Comparison of ENCODE assay signal across 16 mouse cellular contexts in the genomic region with DNA sequence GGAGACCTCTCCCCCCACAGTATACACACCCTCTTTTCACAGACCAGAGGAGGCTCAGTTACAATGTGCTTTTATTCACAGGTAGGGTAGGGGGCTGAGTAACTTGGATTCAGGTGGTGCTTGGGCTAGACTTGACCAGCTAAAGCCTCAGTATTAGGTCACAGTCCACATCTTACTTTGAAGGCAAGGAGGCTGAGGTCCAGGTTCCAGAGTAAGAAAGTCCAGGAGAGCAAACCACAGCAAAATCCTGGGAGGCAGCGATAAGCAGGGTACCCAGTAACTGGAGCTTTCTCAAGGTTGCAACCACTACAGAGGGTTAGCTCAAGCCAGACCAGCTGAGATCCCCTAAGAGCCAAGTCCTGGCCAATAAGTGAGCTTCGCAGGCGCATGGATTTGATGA. TPM values are rescaled to one million over a fixed set of nuclear protein-coding genes. Genes with fewer than 3 reads are reported as not detected.
A peak's percentile ranks its signal among the peaks of the same experiment; 100 is the strongest.
DNase-seq lines count a peak whose midpoint lies in the region; ATAC-seq lines count a peak whose summit lies in the region.
"Had no signal": no experiment of that assay in that cellular context is flagged by ENCODE, and none has a peak within 500 bp of the region (broad histone marks: within the 10 kb centered on the region; RNA-seq: fewer than 3 reads in every experiment).

No protein-coding gene starts in this region.

- no peaks in the 10 kb centered on the region for H3K36me3 ChIP-seq in hindbrain, embryonic 10.5 days
- no peaks in the 10 kb centered on the region for H3K36me3 ChIP-seq in hindbrain, embryonic 11.5 days (ENCODE audit: control insufficient read depth, insufficient read depth, low read length)
- no peaks in the 10 kb centered on the region for H3K36me3 ChIP-seq in kidney, embryonic 16.5 days (ENCODE audit: insufficient read depth, low read length)
- H3K36me3 ChIP-seq in embryonic facial prominence, embryonic 11.5 days (replicated peaks; ENCODE audit: control insufficient read depth, insufficient read depth, low read depth, low read length) = no peaks in the 10 kb centered on the region
- no peaks in the 10 kb centered on the region for H3K36me3 ChIP-seq in limb, embryonic 11.5 days (ENCODE audit: control insufficient read depth, insufficient read depth, low read length)
- H3K36me3 ChIP-seq: liver, embryonic 13.5 days had no signal

- peaks cover 75% of the 10 kb centered on the region for H3K27me3 ChIP-seq in hindbrain, embryonic 10.5 days (ENCODE audit: insufficient read depth, poor library complexity, severe bottlenecking)
- H3K27me3 ChIP-seq in hindbrain, embryonic 11.5 days (ENCODE audit: control insufficient read depth, insufficient read depth, low read length) = peaks cover 63% of the 10 kb centered on the region
- peaks cover 41% of the 10 kb centered on the region for H3K27me3 ChIP-seq in kidney, embryonic 16.5 days (ENCODE audit: insufficient read depth, low read length)
- H3K27me3 ChIP-seq in embryonic facial prominence, embryonic 11.5 days (ENCODE audit: control insufficient read depth, insufficient read depth, low read length) = peaks cover 51% of the 10 kb centered on the region
- H3K27me3 ChIP-seq in limb, embryonic 11.5 days (ENCODE audit: control insufficient read depth, insufficient read depth, low read length) = peaks cover 49% of the 10 kb centered on the region
- H3K27me3 ChIP-seq: Patski had no signal

- ATAC-seq in hindbrain, embryonic 11.5 days (ENCODE audit: low FRiP score) = no peak
- ATAC-seq in kidney, embryonic 16.5 days (ENCODE audit: low FRiP score, low TSS enrichment) = no peak
- no peak for ATAC-seq in embryonic facial prominence, embryonic 11.5 days (replicated peaks; ENCODE audit: insufficient number of reproducible peaks, low FRiP score, low TSS enrichment, low read depth)
- ATAC-seq in limb, embryonic 11.5 days (ENCODE audit: insufficient number of reproducible peaks, low FRiP score, low TSS enrichment, low read depth) = no peak
- ATAC-seq: hindbrain, embryonic 16.5 days; lung, postnatal 0 days; Patski had no signal

- H3K4me1 ChIP-seq in hindbrain, embryonic 10.5 days (replicated peaks) = peaks cover 37% of the 10 kb centered on the region
- peaks cover 5% of the 10 kb centered on the region; the same call in 1 of the 2 replicates for H3K4me1 ChIP-seq in hindbrain, embryonic 11.5 days (replicated peaks; ENCODE audit: control insufficient read depth, insufficient read depth, low read length)
- peaks cover 36% of the 10 kb centered on the region for H3K4me1 ChIP-seq in kidney, embryonic 16.5 days (ENCODE audit: insufficient read depth, low read length)
- H3K4me1 ChIP-seq in embryonic facial prominence, embryonic 11.5 days (ENCODE audit: control insufficient read depth, insufficient read depth, low read length) = no peaks in the 10 kb centered on the region; the same call in 1 of the 2 replicates
- H3K4me1 ChIP-seq in limb, embryonic 11.5 days (ENCODE audit: control insufficient read depth, insufficient read depth, low read length) = peaks cover 22% of the 10 kb centered on the region

- WGBS in hindbrain, embryonic 10.5 days = 68% methylated on average over 3 of the region's 3 CpGs
- WGBS in hindbrain, embryonic 11.5 days = 50% methylated on average over 3 of the region's 3 CpGs
- WGBS in kidney, embryonic 16.5 days = 52% methylated on average over 3 of the region's 3 CpGs
- WGBS in embryonic facial prominence, embryonic 11.5 days = 53% methylated on average over 3 of the region's 3 CpGs
- 63% methylated on average over 3 of the region's 3 CpGs for WGBS in limb, embryonic 11.5 days

- no peak for DNase-seq in hindbrain, embryonic 10.5 days (ENCODE audit: low spot score)
- no peak for DNase-seq in hindbrain, embryonic 11.5 days (ENCODE audit: low spot score)
- DNase-seq in kidney, postnatal 14 days = no peak
- DNase-seq in embryonic facial prominence, embryonic 11.5 days (ENCODE audit: low spot score) = no peak
- no peak for DNase-seq in limb, embryonic 11.5 days (ENCODE audit: low spot score)
- DNase-seq in Muller cell, postnatal 12 days (ENCODE audit: inconsistent ontology term) = no peak
- DNase-seq in urinary bladder, postnatal 14 days (ENCODE audit: low spot score) = no peak
- DNase-seq: gastrocnemius, postnatal 25 days; liver, embryonic 13.5 days; right cerebral cortex, postnatal 14 days had no signal

- no peaks in the 10 kb centered on the region for H3K9me3 ChIP-seq in hindbrain, embryonic 10.5 days
- H3K9me3 ChIP-seq in hindbrain, embryonic 11.5 days (ENCODE audit: control insufficient read depth, low read length) = no peaks in the 10 kb centered on the region
- no peaks in the 10 kb centered on the region for H3K9me3 ChIP-seq in kidney, embryonic 16.5 days (ENCODE audit: low read length)
- no peaks in the 10 kb centered on the region for H3K9me3 ChIP-seq in embryonic facial prominence, embryonic 11.5 days (replicated peaks; ENCODE audit: control insufficient read depth, low read length)
- H3K9me3 ChIP-seq in limb, embryonic 11.5 days (ENCODE audit: control insufficient read depth, low read length) = no peaks in the 10 kb centered on the region
- H3K9me3 ChIP-seq: liver, embryonic 13.5 days had no signal

- H3K9ac ChIP-seq in hindbrain, embryonic 11.5 days (ENCODE audit: low read depth, low read length) = no peak overlapping the region
- H3K9ac ChIP-seq in kidney, embryonic 16.5 days (replicated peaks; ENCODE audit: low read length) = peak overlapping the region; percentile 58
- no peak overlapping the region for H3K9ac ChIP-seq in embryonic facial prominence, embryonic 11.5 days (replicated peaks; ENCODE audit: low read length)
- no peak overlapping the region for H3K9ac ChIP-seq in limb, embryonic 11.5 days (ENCODE audit: low read length)
- H3K9ac ChIP-seq: liver, embryonic 13.5 days had no signal

- H3K4me2 ChIP-seq in hindbrain, embryonic 11.5 days (replicated peaks; ENCODE audit: low read depth, low read length) = no peak overlapping the region
- H3K4me2 ChIP-seq in kidney, embryonic 16.5 days (replicated peaks; ENCODE audit: low read depth, low read length) = peak overlapping the region; percentile 56
- H3K4me2 ChIP-seq in embryonic facial prominence, embryonic 11.5 days (ENCODE audit: low read depth, low read length) = peak overlapping the region; percentile 0; the same call in 1 of the 2 replicates
- peak overlapping the region; percentile 36; the same call in 1 of the 2 replicates for H3K4me2 ChIP-seq in limb, embryonic 11.5 days (ENCODE audit: low read depth, severe bottlenecking)
- H3K4me2 ChIP-seq: liver, embryonic 13.5 days had no signal

- peak overlapping the region; percentile 39 for H3K4me3 ChIP-seq in hindbrain, embryonic 10.5 days
- no peak overlapping the region for H3K4me3 ChIP-seq in hindbrain, embryonic 11.5 days (ENCODE audit: low read depth, low read length)
- H3K4me3 ChIP-seq in kidney, embryonic 16.5 days (ENCODE audit: low read length) = peak overlapping the region; percentile 49
- no peak overlapping the region for H3K4me3 ChIP-seq in embryonic facial prominence, embryonic 11.5 days (ENCODE audit: low read depth, low read length)
- H3K4me3 ChIP-seq in limb, embryonic 11.5 days (ENCODE audit: low read depth, low read length) = 0 out of 2 replicates have a peak overlapping the region, but pooled peaks have one; percentile 21
- H3K4me3 ChIP-seq: liver, embryonic 13.5 days had no signal

- H3K27ac ChIP-seq in hindbrain, embryonic 10.5 days = 0 out of 2 replicates have a peak overlapping the region, but pooled peaks have one; percentile 71
- H3K27ac ChIP-seq in hindbrain, embryonic 11.5 days (ENCODE audit: low read depth, low read length) = no peak overlapping the region
- H3K27ac ChIP-seq in kidney, embryonic 16.5 days (ENCODE audit: low read length) = peak overlapping the region; percentile 86
- no peak overlapping the region for H3K27ac ChIP-seq in embryonic facial prominence, embryonic 11.5 days (replicated peaks; ENCODE audit: low read depth, low read length)
- H3K27ac ChIP-seq in limb, embryonic 11.5 days (replicated peaks; ENCODE audit: low read depth, low read length) = no peak overlapping the region
- H3K27ac ChIP-seq: liver, embryonic 13.5 days had no signal

RNA-seq across cellular contexts. Expression of a gene that starts 1.3 kb away (rescaled TPM):
- 6.3 and 13.1 TPM in 2 replicates for polyA plus RNA-seq in hindbrain, embryonic 10.5 days (2016; fragmentation: Nextera tagmentation; extraction: Ambion mirVana)
- 4.1 and 6.5 TPM in 2 replicates for polyA plus RNA-seq in hindbrain, embryonic 11.5 days (2014; fragmentation: Nextera tagmentation; extraction: Ambion mirVana)
- 60.0 and 63.5 TPM in 2 replicates for polyA plus RNA-seq in kidney, embryonic 16.5 days (2015; fragmentation: Nextera tagmentation; extraction: Ambion mirVana)
- 8.7 and 15.5 TPM in 2 replicates for polyA plus RNA-seq in embryonic facial prominence, embryonic 11.5 days (2014; fragmentation: Nextera tagmentation; extraction: Ambion mirVana)
- polyA plus RNA-seq in limb, embryonic 11.5 days (2014; fragmentation: Nextera tagmentation; extraction: Ambion mirVana) = 7.4 and 7.6 TPM in 2 replicates
- polyA plus RNA-seq: heart, postnatal 0 days; liver, embryonic 13.5 days had no signal

RNA-seq across cellular contexts. Expression of a gene that starts 3.5 kb away (rescaled TPM):
- 20.8 and 54.2 TPM in 2 replicates for polyA plus RNA-seq in hindbrain, embryonic 10.5 days (2016; fragmentation: Nextera tagmentation; extraction: Ambion mirVana)
- polyA plus RNA-seq in hindbrain, embryonic 11.5 days (2014; fragmentation: Nextera tagmentation; extraction: Ambion mirVana) = 12.8 and 18.1 TPM in 2 replicates
- polyA plus RNA-seq in kidney, embryonic 16.5 days (2015; fragmentation: Nextera tagmentation; extraction: Ambion mirVana) = 242 and 253 TPM in 2 replicates
- polyA plus RNA-seq in embryonic facial prominence, embryonic 11.5 days (2014; fragmentation: Nextera tagmentation; extraction: Ambion mirVana) = 48.9 and 54.7 TPM in 2 replicates
- polyA plus RNA-seq in limb, embryonic 11.5 days (2014; fragmentation: Nextera tagmentation; extraction: Ambion mirVana) = 21.3 and 23.3 TPM in 2 replicates
- polyA plus RNA-seq: heart, postnatal 0 days; neural tube, embryonic 14.5 days; Patski had no signal

RNA-seq across cellular contexts. Expression of a gene that starts 5.3 kb away (rescaled TPM):
- polyA plus RNA-seq in hindbrain, embryonic 10.5 days (2016; fragmentation: Nextera tagmentation; extraction: Ambion mirVana) = 2.7 and 7.1 TPM in 2 replicates
- polyA plus RNA-seq in hindbrain, embryonic 11.5 days (2014; fragmentation: Nextera tagmentation; extraction: Ambion mirVana) = 1.2 and 3.3 TPM in 2 replicates
- 28.9 and 31.2 TPM in 2 replicates for polyA plus RNA-seq in kidney, embryonic 16.5 days (2015; fragmentation: Nextera tagmentation; extraction: Ambion mirVana)
- polyA plus RNA-seq in embryonic facial prominence, embryonic 11.5 days (2014; fragmentation: Nextera tagmentation; extraction: Ambion mirVana) = 5.8 and 6.8 TPM in 2 replicates
- polyA plus RNA-seq in limb, embryonic 11.5 days (2014; fragmentation: Nextera tagmentation; extraction: Ambion mirVana) = 4.3 and 5.0 TPM in 2 replicates

RNA-seq across cellular contexts. Expression of a gene that starts 8.8 kb away (rescaled TPM):
- polyA plus RNA-seq in hindbrain, embryonic 10.5 days (2016; fragmentation: Nextera tagmentation; extraction: Ambion mirVana) = 72.7 and 80.2 TPM in 2 replicates
- 56.6 and 56.8 TPM in 2 replicates for polyA plus RNA-seq in hindbrain, embryonic 11.5 days (2014; fragmentation: Nextera tagmentation; extraction: Ambion mirVana)
- polyA plus RNA-seq in kidney, embryonic 16.5 days (2015; fragmentation: Nextera tagmentation; extraction: Ambion mirVana) = 59.8 and 65.5 TPM in 2 replicates
- polyA plus RNA-seq in embryonic facial prominence, embryonic 11.5 days (2014; fragmentation: Nextera tagmentation; extraction: Ambion mirVana) = 49.3 and 55.6 TPM in 2 replicates
- 54.8 and 58.1 TPM in 2 replicates for polyA plus RNA-seq in limb, embryonic 11.5 days (2014; fragmentation: Nextera tagmentation; extraction: Ambion mirVana)

RNA-seq across cellular contexts. Expression of a gene that starts 9.1 kb away (rescaled TPM):
- polyA plus RNA-seq in hindbrain, embryonic 10.5 days (2016; fragmentation: Nextera tagmentation; extraction: Ambion mirVana) = 34.0 and 45.4 TPM in 2 replicates
- polyA plus RNA-seq in hindbrain, embryonic 11.5 days (2014; fragmentation: Nextera tagmentation; extraction: Ambion mirVana) = 49.7 and 52.5 TPM in 2 replicates
- polyA plus RNA-seq in kidney, embryonic 16.5 days (2015; fragmentation: Nextera tagmentation; extraction: Ambion mirVana) = 73.4 and 83.7 TPM in 2 replicates
- polyA plus RNA-seq in embryonic facial prominence, embryonic 11.5 days (2014; fragmentation: Nextera tagmentation; extraction: Ambion mirVana) = 47.9 and 50.5 TPM in 2 replicates
- polyA plus RNA-seq in limb, embryonic 11.5 days (2014; fragmentation: Nextera tagmentation; extraction: Ambion mirVana) = 45.5 and 53.0 TPM in 2 replicates

Comparison
In these comparisons a context has a peak if more than half of its experiments do, and no peak if none do; other contexts are left out.
1. H3K27ac ChIP-seq: peak in hindbrain, embryonic 10.5 days (single experiment) and kidney, embryonic 16.5 days (single experiment); none in hindbrain, embryonic 11.5 days (single experiment), embryonic facial prominence, embryonic 11.5 days (single experiment) and limb, embryonic 11.5 days (single experiment).
2. H3K4me3 ChIP-seq: peak in hindbrain, embryonic 10.5 days (single experiment), kidney, embryonic 16.5 days (single experiment) and limb, embryonic 11.5 days (single experiment); none in hindbrain, embryonic 11.5 days (single experiment) and embryonic facial prominence, embryonic 11.5 days (single experiment).